Mouse (Mus musculus) CD8-positive naive resting alpha-beta T cell, adult 2 months (primary cell): ENCODE measurements at regions not wholly inside any gene's neighbourhood (a gene's known extent, or its start where the extent isn't known, plus 50 kb on each side); places are given as distances from the start of the nearest gene placed in this dataset.

Experiments
- DNase-seq, 2 experiments: peaks; one replicate each; pipeline ENCODE4 v3.0.0; 2022; ENCODE audit warnings: low read depth in 2 of 2, low spot score in 2 of 2

GRCm38 (mm10) chr15:84616880-84617279, 52.5 kb upstream of the Prr5 start:
- peak; percentile 18 to 40 for DNase-seq

GRCm38 (mm10) chr15:84613536-84614527, 55.6 kb upstream of the Prr5 start:
- DNase-seq: peak; percentile 64 to 71

- no peak for DNase-seq
Measured at GRCm38 (mm10) chr15:84612961-84613360, 55.3 kb upstream of the Rtl6 start.

- DNase-seq: no peak
Measured at GRCm38 (mm10) chr15:84609825-84610442, 52.3 kb upstream of the Rtl6 start.

GRCm38 (mm10) chr15:84609063-84609462, 51.4 kb upstream of the Rtl6 start:
- DNase-seq: no peak
